Mouse (Mus musculus): ENCODE measurements at regions not wholly inside any gene's neighbourhood (a gene's known extent, or its start where the extent isn't known, plus 50 kb on each side); places are given as distances from the start of the nearest gene placed in this dataset.

- no peak overlapping the region for H3K9ac ChIP-seq (ENCODE audit: low read length)
- ATAC-seq = no peak
- no peak overlapping the region for H3K4me2 ChIP-seq (ENCODE audit: low read length)
Observed at GRCm38 (mm10) chr10:18943296-18944075, 72.0 kb downstream of the Tnfaip3 start.

GRCm38 (mm10) chr10:18946727-18947126 lies 68.7 kb downstream of the Tnfaip3 start:
- no peak overlapping the region for H3K9ac ChIP-seq (ENCODE audit: low read length)
- H3K27ac ChIP-seq (ENCODE audit: low read depth, low read length) = no peak overlapping the region
- H3K4me2 ChIP-seq (ENCODE audit: low read length) = no peak overlapping the region
- H3K4me1 ChIP-seq (ENCODE audit: control insufficient read depth, insufficient read depth, low read length) = no peaks in the 10 kb centered on the region
- no peak for DNase-seq (ENCODE audit: low spot score)
- H3K4me3 ChIP-seq (ENCODE audit: low read depth, low read length) = no peak overlapping the region
- H3K27me3 ChIP-seq (replicated peaks; ENCODE audit: control insufficient read depth, insufficient read depth, low read length) = no peaks in the 10 kb centered on the region
- no peaks in the 10 kb centered on the region for H3K36me3 ChIP-seq (ENCODE audit: control insufficient read depth, insufficient read depth, low read length)
- ATAC-seq = no peak
- no peaks in the 10 kb centered on the region for H3K9me3 ChIP-seq (replicated peaks; ENCODE audit: control insufficient read depth, low read length)

More at GRCm38 (mm10) chr10:18943296-18944075, 72.0 kb downstream of the Tnfaip3 start:
- H3K36me3 ChIP-seq (ENCODE audit: control insufficient read depth, insufficient read depth, low read length) = no peaks in the 10 kb centered on the region
- WGBS = 82% methylated on average over 6 of the region's 6 CpGs
- H3K4me1 ChIP-seq (ENCODE audit: control insufficient read depth, insufficient read depth, low read length) = no peaks in the 10 kb centered on the region
- H3K27ac ChIP-seq (ENCODE audit: low read depth, low read length) = no peak overlapping the region
- no peaks in the 10 kb centered on the region for H3K9me3 ChIP-seq (replicated peaks; ENCODE audit: control insufficient read depth, low read length)
- no peak overlapping the region for H3K4me3 ChIP-seq (ENCODE audit: low read depth, low read length)
- DNase-seq (ENCODE audit: low spot score) = no peak
- no peaks in the 10 kb centered on the region for H3K27me3 ChIP-seq (replicated peaks; ENCODE audit: control insufficient read depth, insufficient read depth, low read length)

Measured in forebrain, embryonic 14.5 days (tissue).